Mouse (Mus musculus): ENCODE measurements around the gene Mknk2. TPM values are rescaled to one million over a fixed set of nuclear protein-coding genes. Genes with fewer than 3 reads are reported as not detected.

Mknk2 gene
- polyA plus RNA-seq, 1 experiment from 2014 or later, result 74.9 TPM

DNA sequence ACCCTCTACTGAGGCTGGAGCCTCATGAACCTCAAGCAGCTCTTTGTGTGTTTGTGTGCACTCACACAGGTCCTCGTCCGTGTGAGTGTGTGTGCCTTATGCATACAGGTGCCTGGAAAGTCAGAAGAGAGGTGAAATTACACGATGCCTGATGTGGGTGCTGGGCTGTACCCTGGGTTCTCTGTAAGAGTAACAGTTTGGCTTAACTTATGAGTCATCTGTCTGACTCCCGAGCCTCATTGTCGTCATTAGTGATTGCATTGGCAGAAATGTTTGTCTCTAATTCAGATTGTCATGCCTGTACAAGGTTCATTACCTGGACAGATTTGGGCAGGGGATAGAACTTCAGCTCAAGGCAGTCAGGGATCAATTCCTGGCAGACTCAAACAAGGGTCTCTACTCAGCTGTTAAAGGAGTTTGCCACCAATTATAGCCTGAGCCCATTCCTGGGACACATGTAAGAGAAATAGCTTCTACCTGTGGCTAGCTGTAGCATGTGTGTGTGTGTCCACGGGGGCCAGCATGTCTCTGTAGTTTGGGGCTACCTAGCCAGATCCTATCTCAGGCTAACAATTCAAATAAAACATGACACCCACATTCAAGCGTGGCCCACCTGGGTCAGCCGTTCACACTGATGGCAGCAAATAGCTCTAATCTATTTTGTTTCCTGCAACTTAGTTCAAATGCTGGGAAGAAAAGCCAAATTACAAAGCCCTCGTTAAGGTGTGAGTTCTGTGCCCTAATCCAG, 610 bp downstream of the Mknk2 start:
- Histone ChIP-seq H3K9ac (peak overlapping the region; percentile 77), H3K27me3 (no peaks in the 10 kb centered on the region), H3K9me3 (replicated peaks) (no peaks in the 10 kb centered on the region), H3K27ac (replicated peaks) (peak overlapping the region; percentile 100), H3K4me1 (replicated peaks) (peaks cover 76% of the 10 kb centered on the region), H3K36me3 (replicated peaks) (peaks cover 21% of the 10 kb centered on the region), H3K4me2 (peak overlapping the region; percentile 97), H3K4me3 (replicated peaks) (peak overlapping the region; percentile 90)
- ATAC-seq (ENCODE audit: insufficient read depth), result no peak
- 4% methylated on average over 9 of the region's 9 CpGs for WGBS (ENCODE audit: insufficient replicate concordance)

DNA sequence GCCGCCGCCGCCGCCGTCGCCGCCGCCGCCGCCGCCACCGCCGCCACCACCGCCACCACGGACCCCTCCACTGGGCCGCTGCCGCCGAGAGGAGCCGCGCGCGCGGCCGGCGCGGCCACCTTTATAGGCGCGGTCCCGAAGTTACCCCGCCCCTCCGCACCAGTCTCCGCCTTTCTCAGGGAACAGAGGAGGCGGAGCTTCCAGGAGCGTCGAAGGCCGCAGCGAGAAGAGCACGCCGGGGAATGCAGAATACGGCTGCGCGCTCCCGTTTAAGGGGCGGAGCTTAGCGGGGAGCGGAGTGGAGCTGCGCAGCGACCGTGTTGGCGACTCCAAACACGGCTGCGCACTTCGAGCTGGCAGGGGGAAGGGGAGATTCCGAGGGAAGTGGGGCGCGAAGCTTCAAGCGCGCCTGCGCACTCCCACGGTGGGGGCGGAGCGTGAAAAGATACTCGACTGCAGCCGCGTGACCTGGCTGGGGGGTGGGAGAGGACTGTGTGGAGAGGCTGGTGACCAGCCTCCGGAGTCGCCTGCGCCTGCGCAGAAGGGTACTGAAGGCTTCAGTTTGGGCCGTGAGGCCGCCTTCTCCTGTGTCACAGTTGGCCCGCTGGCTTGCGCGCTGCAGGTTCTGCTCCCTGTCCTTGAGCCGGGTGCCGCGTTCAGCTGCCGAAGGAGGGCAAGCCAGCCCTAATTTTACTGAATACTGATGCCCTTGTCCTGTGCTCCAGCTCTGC, 1.5 kb downstream of the Mknk2 start:
- Histone ChIP-seq H3K4me3 (replicated peaks) (peak overlapping the region; percentile 90), H3K4me2 (peak overlapping the region; percentile 97), H3K9me3 (replicated peaks) (no peaks in the 10 kb centered on the region), H3K27ac (replicated peaks) (peak overlapping the region; percentile 100), H3K27me3 (no peaks in the 10 kb centered on the region), H3K36me3 (replicated peaks) (peaks cover 31% of the 10 kb centered on the region), H3K4me1 (replicated peaks) (peaks cover 85% of the 10 kb centered on the region), H3K9ac (peak overlapping the region; percentile 98)
- peak; percentile 82 for ATAC-seq (ENCODE audit: insufficient read depth)
- under 1% methylated on average over 77 of the region's 78 CpGs for WGBS (ENCODE audit: insufficient replicate concordance)

- no peaks in the 10 kb centered on the region for H3K27me3 ChIP-seq
- ATAC-seq (ENCODE audit: insufficient read depth), result no peak
- H3K4me2 ChIP-seq, result peak overlapping the region; percentile 97
- peak overlapping the region; percentile 90 for H3K4me3 ChIP-seq (replicated peaks)
- peaks cover 38% of the 10 kb centered on the region for H3K36me3 ChIP-seq (replicated peaks)
- WGBS (ENCODE audit: insufficient replicate concordance), result 0% methylated on average over 49 of the region's 54 CpGs
- H3K9ac ChIP-seq, result peak overlapping the region; percentile 98
- no peaks in the 10 kb centered on the region for H3K9me3 ChIP-seq (replicated peaks)
- peak overlapping the region; percentile 100 for H3K27ac ChIP-seq (replicated peaks)
- H3K4me1 ChIP-seq (replicated peaks), result peaks cover 85% of the 10 kb centered on the region
Measured at GRCm38 (mm10) chr10:80675405-80676197, 2.3 kb downstream of the Mknk2 start.

- H3K4me3 ChIP-seq (replicated peaks), result peak overlapping the region; percentile 90
- ATAC-seq (ENCODE audit: insufficient read depth), result no peak
- H3K9ac ChIP-seq, result peak overlapping the region; percentile 98
- 14% methylated on average over 6 of the region's 6 CpGs for WGBS (ENCODE audit: insufficient replicate concordance)
- H3K9me3 ChIP-seq (replicated peaks), result no peaks in the 10 kb centered on the region
- peak overlapping the region; percentile 97 for H3K4me2 ChIP-seq
- H3K36me3 ChIP-seq (replicated peaks), result peaks cover 45% of the 10 kb centered on the region
- H3K27ac ChIP-seq (replicated peaks), result peak overlapping the region; percentile 100
- H3K4me1 ChIP-seq (replicated peaks), result peaks cover 79% of the 10 kb centered on the region
- no peaks in the 10 kb centered on the region for H3K27me3 ChIP-seq
Measured at GRCm38 (mm10) chr10:80674851-80675404, 3.0 kb downstream of the Mknk2 start.

GRCm38 (mm10) chr10:80674161-80674711, 3.7 kb downstream of the Mknk2 start:
- Histone ChIP-seq H3K4me3 (replicated peaks) (peak overlapping the region; percentile 90), H3K4me1 (replicated peaks) (peaks cover 74% of the 10 kb centered on the region), H3K4me2 (peak overlapping the region; percentile 97), H3K9me3 (replicated peaks) (no peaks in the 10 kb centered on the region), H3K27me3 (no peaks in the 10 kb centered on the region), H3K36me3 (replicated peaks) (peaks cover 52% of the 10 kb centered on the region), H3K27ac (replicated peaks) (peak overlapping the region; percentile 100), H3K9ac (peak overlapping the region; percentile 98)
- 49% methylated on average over 5 of the region's 5 CpGs for WGBS (ENCODE audit: insufficient replicate concordance)
- no peak for ATAC-seq (ENCODE audit: insufficient read depth)

- 61% methylated on average over 3 of the region's 3 CpGs for WGBS (ENCODE audit: insufficient replicate concordance)
- ATAC-seq (ENCODE audit: insufficient read depth), result no peak
- peaks cover 57% of the 10 kb centered on the region for H3K36me3 ChIP-seq (replicated peaks)
- peak overlapping the region; percentile 90 for H3K4me3 ChIP-seq (replicated peaks)
- no peaks in the 10 kb centered on the region for H3K9me3 ChIP-seq (replicated peaks)
- peak overlapping the region; percentile 100 for H3K27ac ChIP-seq (replicated peaks)
- H3K4me2 ChIP-seq, result peak overlapping the region; percentile 97
- no peaks in the 10 kb centered on the region for H3K27me3 ChIP-seq
- peak overlapping the region; percentile 98 for H3K9ac ChIP-seq
- peaks cover 74% of the 10 kb centered on the region for H3K4me1 ChIP-seq (replicated peaks)
Measured at GRCm38 (mm10) chr10:80673690-80674089, 4.2 kb downstream of the Mknk2 start.

DNA sequence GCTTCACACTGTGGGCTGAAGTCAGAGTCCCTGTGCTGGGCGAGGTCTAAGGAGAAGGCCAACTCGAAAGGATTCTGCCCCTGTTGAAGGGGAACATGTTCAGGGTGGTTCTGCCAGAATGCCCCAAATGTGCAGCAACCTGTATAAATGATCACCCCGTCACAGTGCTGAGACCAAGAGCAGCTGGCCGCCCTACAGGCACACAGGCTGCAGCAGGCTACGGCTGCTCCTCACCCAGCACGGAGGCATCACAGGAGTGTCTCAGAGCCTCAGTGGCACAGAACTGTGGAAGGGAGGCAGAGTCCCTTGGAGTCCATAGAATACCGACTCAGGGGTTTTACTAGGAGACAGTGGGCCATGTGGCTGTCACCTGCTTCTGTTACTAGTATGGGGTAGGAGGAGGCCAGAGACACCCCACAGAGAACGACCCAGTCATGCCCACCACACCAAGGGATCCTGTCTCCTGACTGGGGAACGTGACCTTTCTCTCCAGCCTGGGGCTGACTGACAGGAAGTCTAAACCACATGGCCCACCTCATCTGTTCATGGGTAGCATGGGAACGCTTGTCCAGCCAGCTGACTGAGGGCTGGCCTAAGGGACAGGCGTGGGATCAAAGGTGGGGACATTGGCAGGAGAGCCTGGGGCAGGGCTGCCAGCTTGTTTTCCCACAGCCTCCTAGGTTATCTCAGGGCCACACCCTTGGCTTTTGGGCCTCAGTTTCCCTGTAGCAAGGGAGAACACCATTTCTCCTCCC, 5.8 kb downstream of the Mknk2 start:
- Histone ChIP-seq H3K27ac (replicated peaks) (0 out of 2 replicates have a peak overlapping the region, but pooled peaks have one; percentile 19), H3K36me3 (replicated peaks) (peaks cover 73% of the 10 kb centered on the region), H3K4me1 (replicated peaks) (peaks cover 69% of the 10 kb centered on the region), H3K27me3 (no peaks in the 10 kb centered on the region), H3K9ac (0 out of 2 replicates have a peak overlapping the region, but pooled peaks have one; percentile 0), H3K4me3 (replicated peaks) (no peak overlapping the region), H3K9me3 (replicated peaks) (no peaks in the 10 kb centered on the region), H3K4me2 (peak overlapping the region; percentile 97; the same call in 1 of the 2 replicates)
- WGBS (ENCODE audit: insufficient replicate concordance), result 76% methylated on average over 11 of the region's 11 CpGs
- no peak for ATAC-seq (ENCODE audit: insufficient read depth)

- H3K9ac ChIP-seq, result no peak overlapping the region
Measured at GRCm38 (mm10) chr10:80671251-80671650, 6.7 kb downstream of the Mknk2 start.

DNA sequence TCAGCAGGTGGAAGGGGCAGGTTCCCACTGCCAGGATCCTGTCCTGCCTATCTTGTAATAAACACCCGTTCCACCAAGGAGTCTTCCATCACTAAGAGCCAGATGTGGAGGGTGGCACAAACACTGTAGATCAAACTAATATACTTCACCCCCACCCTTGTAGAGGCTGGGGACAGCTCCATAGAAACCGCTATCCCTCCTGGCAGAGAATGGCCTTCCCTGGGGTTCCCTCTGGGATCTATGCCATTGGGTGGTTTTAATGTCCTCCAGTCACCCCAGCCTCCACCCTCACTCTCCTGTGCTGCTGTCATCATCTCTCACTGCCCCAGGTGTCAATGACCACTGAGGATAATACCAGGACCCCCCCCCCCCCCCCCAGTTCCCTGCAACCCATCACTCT, 7.4 kb downstream of the Mknk2 start:
- H3K4me1 ChIP-seq (replicated peaks), result peaks cover 79% of the 10 kb centered on the region
- WGBS (ENCODE audit: insufficient replicate concordance), result 82% methylated on average over 2 of the region's 2 CpGs
- H3K4me3 ChIP-seq (replicated peaks), result no peak overlapping the region
- no peak overlapping the region for H3K9ac ChIP-seq
- no peaks in the 10 kb centered on the region for H3K27me3 ChIP-seq
- no peak overlapping the region for H3K27ac ChIP-seq (replicated peaks)
- no peaks in the 10 kb centered on the region for H3K9me3 ChIP-seq (replicated peaks)
- ATAC-seq (ENCODE audit: insufficient read depth), result no peak
- H3K4me2 ChIP-seq, result no peak overlapping the region
- peaks cover 89% of the 10 kb centered on the region for H3K36me3 ChIP-seq (replicated peaks)

More at GRCm38 (mm10) chr10:80671251-80671650, 6.7 kb downstream of the Mknk2 start:
- H3K27me3 ChIP-seq, result no peaks in the 10 kb centered on the region
- no peak overlapping the region for H3K4me3 ChIP-seq (replicated peaks)
- 85% methylated on average over 4 of the region's 4 CpGs for WGBS (ENCODE audit: insufficient replicate concordance)
- H3K4me1 ChIP-seq (replicated peaks), result peaks cover 72% of the 10 kb centered on the region
- peaks cover 82% of the 10 kb centered on the region for H3K36me3 ChIP-seq (replicated peaks)
- ATAC-seq (ENCODE audit: insufficient read depth), result no peak
- H3K4me2 ChIP-seq, result no peak overlapping the region
- H3K27ac ChIP-seq (replicated peaks), result no peak overlapping the region
- no peaks in the 10 kb centered on the region for H3K9me3 ChIP-seq (replicated peaks)
